Mouse (Mus musculus) liver, adult 2 months (tissue): ENCODE data around the gene Col12a1.

Experiments
- CTCF ChIP-seq: fragments of 200-500 bp; IDR thresholded peaks from 2 replicates; pipeline ENCODE4 v1.5.1; 2011; ENCODE audit warnings: low read depth, low read length, control low read depth
- POLR2A ChIP-seq: fragments of 200-500 bp; IDR thresholded peaks from 2 replicates; pipeline ENCODE4 v1.6.1; 2011; ENCODE audit warnings: low read length, control low read depth; ENCODE audit not compliant: insufficient read depth; ENCODE audit errors: extremely low read depth

DNA sequence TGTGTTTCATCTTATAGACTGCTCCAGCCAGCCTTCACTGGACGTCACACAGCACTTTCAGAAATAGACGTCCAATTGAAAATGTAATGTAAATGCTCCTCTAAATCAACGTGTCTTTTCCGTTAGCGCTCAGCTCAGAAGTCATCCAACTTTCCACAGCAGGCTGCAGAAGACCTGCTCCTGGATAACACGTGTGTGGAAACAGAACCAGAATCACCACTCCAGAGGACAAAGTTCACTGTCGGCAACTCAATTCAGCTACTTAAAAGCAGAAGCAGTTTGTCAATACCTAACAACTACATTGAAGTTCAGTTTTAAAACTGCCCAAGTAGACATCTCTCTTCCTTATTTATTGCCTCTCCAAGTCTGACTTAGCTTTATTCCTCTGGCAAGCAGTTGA lies 29.3 kb downstream of the Col12a1 start:
- TF ChIP-seq CTCF (no peak), POLR2A (no peak)
